Mouse (Mus musculus) embryonic facial prominence, embryonic 10.5 days (tissue): Measurements from ENCODE around the gene Macf1. TPM values are rescaled to one million over a fixed set of nuclear protein-coding genes. Genes with fewer than 3 reads are reported as not detected.

Source experiments
- DNase-seq: peaks from one replicate; pipeline ENCODE4 v3.0.0-alpha.2; 2017; ENCODE audit warnings: low spot score
- H3K27ac ChIP-seq: fragments of 300-500 bp; sonication (generic); replicated peaks from 2 replicates; pipeline ENCODE4 v1.5.1; 2016; ENCODE audit warnings: mild to moderate bottlenecking
- H3K27me3 ChIP-seq: fragments of 300-500 bp; sonication (generic); replicated peaks from 2 replicates; pipeline ENCODE4 v1.6.1; 2016; ENCODE audit warnings: low read depth, mild to moderate bottlenecking; ENCODE audit not compliant: poor library complexity, severe bottlenecking
- H3K36me3 ChIP-seq: fragments of 300-500 bp; sonication (generic); replicated peaks from 2 replicates; pipeline ENCODE4 v1.6.1; 2016; ENCODE audit warnings: mild to moderate bottlenecking, moderate library complexity
- H3K4me1 ChIP-seq: fragments of 300-500 bp; sonication (generic); 2 replicates; pipeline ENCODE4 v1.6.1; 2016
- H3K4me3 ChIP-seq: fragments of 300-500 bp; sonication (generic); 2 replicates; pipeline ENCODE4 v1.5.1; 2016; ENCODE audit warnings: mild to moderate bottlenecking, moderate library complexity
- H3K9me3 ChIP-seq: fragments of 300-500 bp; sonication (generic); 2 replicates; pipeline ENCODE4 v1.6.1; 2016; ENCODE audit warnings: mild to moderate bottlenecking
- WGBS: fragments of 180-500 bp; shearing (Covaris S2); methylation state at CpG from one replicate; pipeline ENCODE4 v1.1.7; 2016; 5-methylcytosine and 5-hydroxymethylcytosine counted together
- polyA plus RNA-seq: library from polyadenylated mRNA; unstranded; fragments of >200 nt; fragmentation: Nextera tagmentation; extraction: Ambion mirVana; gene quantifications from 2 replicates; pipeline ENCODE4 v1.2.1, GENCODE M21; 2016

Gene Macf1
- polyA plus RNA-seq, 1 experiment from 2014 or later, result 47.4 TPM

GRCm38 (mm10) chr4:123374316-123375008, 309.7 kb downstream of the Macf1 start:
- H3K27me3 ChIP-seq, result no peaks in the 10 kb centered on the region

GRCm38 (mm10) chr4:123363555-123363954, 320.6 kb downstream of the Macf1 start:
- Histone ChIP-seq H3K4me3 (no peak overlapping the region), H3K4me1 (no peaks in the 10 kb centered on the region), H3K27me3 (no peaks in the 10 kb centered on the region), H3K36me3 (peaks cover 97% of the 10 kb centered on the region), H3K27ac (no peak overlapping the region), H3K9me3 (no peaks in the 10 kb centered on the region)
- WGBS, result 95% methylated on average over 4 of the region's 4 CpGs
- no peak for DNase-seq

More at GRCm38 (mm10) chr4:123374316-123375008, 309.7 kb downstream of the Macf1 start:
- Histone ChIP-seq H3K9me3 (no peaks in the 10 kb centered on the region), H3K4me1 (no peaks in the 10 kb centered on the region), H3K4me3 (no peak overlapping the region), H3K27ac (no peak overlapping the region), H3K36me3 (peaks cover 100% of the 10 kb centered on the region)
- WGBS, result 92% methylated on average over 12 of the region's 12 CpGs
- DNase-seq, result no peak

- peaks cover 97% of the 10 kb centered on the region for H3K36me3 ChIP-seq
- H3K27me3 ChIP-seq, result no peaks in the 10 kb centered on the region
- H3K4me3 ChIP-seq, result no peak overlapping the region
- no peak for DNase-seq
- no peaks in the 10 kb centered on the region for H3K9me3 ChIP-seq
- 95% methylated on average over 12 of the region's 12 CpGs for WGBS
- H3K4me1 ChIP-seq, result no peaks in the 10 kb centered on the region
- no peak overlapping the region for H3K27ac ChIP-seq
These were observed 323.4 kb downstream of the Macf1 start for GRCm38 (mm10) chr4:123360771-123361170.

- Histone ChIP-seq H3K9me3 (no peaks in the 10 kb centered on the region), H3K27ac (no peak overlapping the region), H3K27me3 (no peaks in the 10 kb centered on the region), H3K4me3 (no peak overlapping the region), H3K4me1 (no peaks in the 10 kb centered on the region), H3K36me3 (peaks cover 97% of the 10 kb centered on the region)
- WGBS, result 92% methylated on average over 7 of the region's 7 CpGs
- DNase-seq, result no peak
These were observed 325.5 kb downstream of the Macf1 start for GRCm38 (mm10) chr4:123358613-123359012.

- Histone ChIP-seq H3K9me3 (no peaks in the 10 kb centered on the region), H3K36me3 (peaks cover 97% of the 10 kb centered on the region), H3K4me1 (no peaks in the 10 kb centered on the region), H3K27me3 (no peaks in the 10 kb centered on the region), H3K27ac (no peak overlapping the region), H3K4me3 (no peak overlapping the region)
- DNase-seq, result no peak
- 93% methylated on average over 8 of the region's 8 CpGs for WGBS
These were observed 328.2 kb downstream of the Macf1 start for GRCm38 (mm10) chr4:123355941-123356340.

- Histone ChIP-seq H3K36me3 (peaks cover 100% of the 10 kb centered on the region), H3K9me3 (no peaks in the 10 kb centered on the region), H3K27me3 (no peaks in the 10 kb centered on the region), H3K27ac (no peak overlapping the region), H3K4me1 (no peaks in the 10 kb centered on the region), H3K4me3 (no peak overlapping the region)
- WGBS, result 91% methylated on average over 10 of the region's 10 CpGs
- DNase-seq, result no peak
These were observed 330.8 kb downstream of the Macf1 start for GRCm38 (mm10) chr4:123353271-123353877.

GRCm38 (mm10) chr4:123343471-123343789, 340.7 kb downstream of the Macf1 start:
- WGBS, result 11% methylated on average over 6 of the region's 6 CpGs
- H3K27ac ChIP-seq, result no peak overlapping the region
- H3K4me3 ChIP-seq, result peak overlapping the region; percentile 66
- peaks cover 17% of the 10 kb centered on the region for H3K4me1 ChIP-seq
- no peak for DNase-seq
- H3K36me3 ChIP-seq, result peaks cover 13% of the 10 kb centered on the region
- peaks cover 66% of the 10 kb centered on the region for H3K27me3 ChIP-seq
- no peaks in the 10 kb centered on the region for H3K9me3 ChIP-seq

GRCm38 (mm10) chr4:123342642-123343470, 341.3 kb downstream of the Macf1 start, which contains the start of gene Bmp8a:
Gene Bmp8a (minus strand): TSS chr4:123343252.
- Histone ChIP-seq H3K9me3 (no peaks in the 10 kb centered on the region), H3K27me3 (peaks cover 70% of the 10 kb centered on the region), H3K27ac (no peak within 1 kb of the TSS), H3K4me1 (peaks cover 17% of the 10 kb centered on the region), H3K4me3 (peak within 1 kb of the TSS; percentile 66), H3K36me3 (peaks cover 7% of the 10 kb centered on the region; the same call in 1 of the 2 replicates)
- DNase-seq, result peak; percentile 89
- WGBS, result under 1% methylated on average over 65 of the region's 65 CpGs

- peak overlapping the region; percentile 66 for H3K4me3 ChIP-seq
- H3K27ac ChIP-seq, result no peak overlapping the region
- H3K4me1 ChIP-seq, result peaks cover 17% of the 10 kb centered on the region
- no peak for DNase-seq
- H3K9me3 ChIP-seq, result no peaks in the 10 kb centered on the region
- peaks cover 70% of the 10 kb centered on the region for H3K27me3 ChIP-seq
- 0 out of 2 replicates have a peak, but pooled peaks cover 2% of the 10 kb centered on the region for H3K36me3 ChIP-seq
- WGBS, result 3% methylated on average over 43 of the region's 43 CpGs
These were observed 342.0 kb downstream of the Macf1 start for GRCm38 (mm10) chr4:123342091-123342641.

- Histone ChIP-seq H3K4me3 (no peak overlapping the region), H3K27me3 (peaks cover 77% of the 10 kb centered on the region), H3K36me3 (no peaks in the 10 kb centered on the region), H3K27ac (no peak overlapping the region), H3K9me3 (no peaks in the 10 kb centered on the region), H3K4me1 (peaks cover 17% of the 10 kb centered on the region)
- 72% methylated on average over 5 of the region's 5 CpGs for WGBS
- no peak for DNase-seq
These were observed 343.9 kb downstream of the Macf1 start for GRCm38 (mm10) chr4:123340232-123340631.

GRCm38 (mm10) chr4:123337693-123338092, 346.5 kb downstream of the Macf1 start:
- Histone ChIP-seq H3K4me3 (no peak overlapping the region), H3K27me3 (peaks cover 54% of the 10 kb centered on the region), H3K9me3 (0 out of 2 replicates have a peak, but pooled peaks cover 2% of the 10 kb centered on the region), H3K4me1 (peaks cover 12% of the 10 kb centered on the region), H3K27ac (no peak overlapping the region), H3K36me3 (no peaks in the 10 kb centered on the region)
- DNase-seq, result no peak
- 86% methylated on average over 4 of the region's 4 CpGs for WGBS
